Mouse (Mus musculus): ENCODE data around the gene Syn3. TPM values are rescaled to one million over a fixed set of nuclear protein-coding genes. Genes with fewer than 3 reads are reported as not detected.

Syn3 gene
- total and polyA plus RNA-seq, 2 experiments from 2014 or later: 22.0 to 67.0 TPM

GRCm38 (mm10) chr10:86168084-86168483 lies 330.6 kb downstream of the Syn3 start:
- DNase-seq (ENCODE audit: low spot score) (no peak), ATAC-seq (ENCODE audit: low FRiP score) (no peak)
- Histone ChIP-seq H3K27me3 (ENCODE audit: insufficient read depth, low read length) (no peaks in the 10 kb centered on the region), H3K4me1 (ENCODE audit: insufficient read depth, low read length) (peaks cover 3% of the 10 kb centered on the region; the same call in 1 of the 2 replicates), H3K9ac (replicated peaks; ENCODE audit: low read length, poor library complexity, severe bottlenecking) (no peak overlapping the region), H3K9me3 (ENCODE audit: low read length) (no peaks in the 10 kb centered on the region), H3K4me3 (ENCODE audit: low read depth, low read length) (no peak overlapping the region), H3K27ac (ENCODE audit: low read depth, low read length) (no peak overlapping the region), H3K36me3 (ENCODE audit: insufficient read depth, low read length) (no peaks in the 10 kb centered on the region), H3K4me2 (ENCODE audit: low read depth, low read length, poor library complexity, severe bottlenecking) (no peak overlapping the region)
- no peak for TF ChIP-seq CTCF (IDR thresholded peaks at IDR 0.05)
- WGBS: 94% methylated on average over 2 of the region's 2 CpGs

- peaks cover 3% of the 10 kb centered on the region; the same call in 1 of the 2 replicates for H3K4me1 ChIP-seq (ENCODE audit: insufficient read depth, low read length)
- no peak overlapping the region for H3K9ac ChIP-seq (replicated peaks; ENCODE audit: low read length, poor library complexity, severe bottlenecking)
- no peak overlapping the region for H3K27ac ChIP-seq (ENCODE audit: low read depth, low read length)
- DNase-seq (ENCODE audit: low spot score): peak; percentile 32
- no peaks in the 10 kb centered on the region for H3K27me3 ChIP-seq (ENCODE audit: insufficient read depth, low read length)
- WGBS: 11% methylated on average over 4 of the region's 4 CpGs
- H3K9me3 ChIP-seq (ENCODE audit: low read length): no peaks in the 10 kb centered on the region
- no peaks in the 10 kb centered on the region for H3K36me3 ChIP-seq (ENCODE audit: insufficient read depth, low read length)
- ATAC-seq (ENCODE audit: low FRiP score): no peak; the same call in 1 of the 2 replicates
- no peak overlapping the region for H3K4me3 ChIP-seq (ENCODE audit: low read depth, low read length)
- TF ChIP-seq CTCF (IDR thresholded peaks at IDR 0.05): no peak
- no peak overlapping the region for H3K4me2 ChIP-seq (ENCODE audit: low read depth, low read length, poor library complexity, severe bottlenecking)
Observed at GRCm38 (mm10) chr10:86166854-86167268, 331.8 kb downstream of the Syn3 start.

GRCm38 (mm10) chr10:86164098-86164497 lies 334.6 kb downstream of the Syn3 start:
- WGBS: 62% methylated on average over 3 of the region's 3 CpGs
- no peak for ATAC-seq (ENCODE audit: low FRiP score)

DNA sequence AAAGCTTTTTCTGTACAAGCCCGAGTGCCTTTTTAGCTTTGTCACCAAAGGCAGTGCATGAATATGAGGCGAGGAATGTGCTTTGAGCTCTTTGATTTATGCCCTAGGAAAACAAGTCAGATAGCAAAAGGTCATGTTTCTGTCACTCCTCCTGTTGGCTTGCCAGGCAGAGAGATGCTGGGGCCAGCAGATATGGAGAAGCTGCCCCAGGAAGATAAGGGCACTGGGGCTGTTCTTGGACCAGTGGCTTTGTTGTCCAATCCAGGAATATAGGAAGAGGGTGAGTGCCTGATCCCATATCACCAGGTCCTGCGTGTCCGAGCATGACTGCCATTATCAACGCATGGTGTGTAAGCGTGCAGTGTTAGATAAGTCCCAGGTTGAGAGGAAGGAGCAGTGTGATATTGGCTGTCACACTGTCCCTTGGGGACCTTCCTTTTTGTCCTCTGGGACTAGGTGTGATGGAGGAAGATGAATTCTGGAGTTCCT lies 336.9 kb downstream of the Syn3 start:
- H3K36me3 ChIP-seq (ENCODE audit: insufficient read depth, low read length): no peaks in the 10 kb centered on the region
- no peaks in the 10 kb centered on the region for H3K9me3 ChIP-seq (ENCODE audit: low read length)
- peaks cover 2% of the 10 kb centered on the region; the same call in 1 of the 2 replicates for H3K4me1 ChIP-seq (ENCODE audit: insufficient read depth, low read length)
- ATAC-seq (ENCODE audit: low FRiP score) (no peak), DNase-seq (ENCODE audit: low spot score) (no peak)
- H3K4me2 ChIP-seq (ENCODE audit: low read depth, low read length, poor library complexity, severe bottlenecking): no peak overlapping the region
- no peak overlapping the region for H3K9ac ChIP-seq (replicated peaks; ENCODE audit: low read length, poor library complexity, severe bottlenecking)
- no peaks in the 10 kb centered on the region for H3K27me3 ChIP-seq (ENCODE audit: insufficient read depth, low read length)
- H3K4me3 ChIP-seq (ENCODE audit: low read depth, low read length): no peak overlapping the region
- no peak overlapping the region for H3K27ac ChIP-seq (ENCODE audit: low read depth, low read length)
- WGBS: 84% methylated on average over 6 of the region's 6 CpGs
- TF ChIP-seq CTCF (IDR thresholded peaks at IDR 0.05): no peak

More at GRCm38 (mm10) chr10:86164098-86164497, 334.6 kb downstream of the Syn3 start:
- no peak overlapping the region for H3K9ac ChIP-seq (replicated peaks; ENCODE audit: low read length, poor library complexity, severe bottlenecking)
- no peaks in the 10 kb centered on the region for H3K36me3 ChIP-seq (ENCODE audit: insufficient read depth, low read length)
- no peaks in the 10 kb centered on the region for H3K27me3 ChIP-seq (ENCODE audit: insufficient read depth, low read length)
- no peak for DNase-seq (ENCODE audit: low spot score)
- no peak overlapping the region for H3K4me2 ChIP-seq (ENCODE audit: low read depth, low read length, poor library complexity, severe bottlenecking)
- no peak overlapping the region for H3K27ac ChIP-seq (ENCODE audit: low read depth, low read length)
- H3K4me3 ChIP-seq (ENCODE audit: low read depth, low read length): no peak overlapping the region
- peaks cover 3% of the 10 kb centered on the region; the same call in 1 of the 2 replicates for H3K4me1 ChIP-seq (ENCODE audit: insufficient read depth, low read length)
- TF ChIP-seq CTCF (IDR thresholded peaks at IDR 0.05): no peak
- H3K9me3 ChIP-seq (ENCODE audit: low read length): no peaks in the 10 kb centered on the region

DNA sequence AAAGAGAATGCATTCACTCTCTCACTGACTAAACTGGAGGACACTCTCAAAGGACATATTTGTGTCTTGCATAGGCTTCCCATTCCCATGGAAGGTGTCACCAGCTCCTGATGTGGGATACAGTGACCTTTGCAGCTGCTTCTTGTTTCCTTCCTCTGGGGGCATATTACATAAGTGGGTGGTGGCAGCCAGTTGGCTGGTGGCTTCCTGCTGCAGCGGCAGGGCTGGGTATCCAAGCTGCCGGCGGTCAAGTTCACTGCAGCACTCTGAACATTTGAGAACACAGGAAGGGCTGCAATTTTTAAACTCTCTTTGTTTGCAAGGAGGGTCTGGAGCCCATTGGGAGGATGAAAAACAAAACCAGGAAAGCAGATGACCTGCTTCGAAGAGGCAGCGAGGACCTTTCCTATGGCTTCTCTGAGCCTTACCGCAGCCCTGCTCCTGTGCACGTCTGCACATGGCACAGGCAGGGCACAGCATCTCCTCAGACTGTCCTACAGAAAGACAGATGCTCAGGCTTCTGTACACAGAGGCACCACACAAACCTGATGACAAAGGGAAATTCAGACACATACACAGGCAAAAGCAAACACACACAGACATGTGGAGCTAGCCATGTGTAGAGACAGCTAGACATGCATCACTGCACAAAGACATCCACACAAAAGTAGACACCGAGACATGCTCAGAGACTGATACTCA lies 340.3 kb downstream of the Syn3 start:
- no peak overlapping the region for H3K27ac ChIP-seq (ENCODE audit: low read depth, low read length)
- DNase-seq (ENCODE audit: low spot score) (no peak), ATAC-seq (ENCODE audit: low FRiP score) (no peak)
- no peak overlapping the region for H3K9ac ChIP-seq (replicated peaks; ENCODE audit: low read length, poor library complexity, severe bottlenecking)
- no peaks in the 10 kb centered on the region for H3K4me1 ChIP-seq (ENCODE audit: insufficient read depth, low read length)
- no peak overlapping the region for H3K4me3 ChIP-seq (ENCODE audit: low read depth, low read length)
- H3K4me2 ChIP-seq (ENCODE audit: low read depth, low read length, poor library complexity, severe bottlenecking): no peak overlapping the region
- H3K9me3 ChIP-seq (ENCODE audit: low read length): no peaks in the 10 kb centered on the region
- H3K36me3 ChIP-seq (ENCODE audit: insufficient read depth, low read length): no peaks in the 10 kb centered on the region
- 80% methylated on average over 8 of the region's 8 CpGs for WGBS
- TF ChIP-seq CTCF (IDR thresholded peaks at IDR 0.05): no peak
- H3K27me3 ChIP-seq (ENCODE audit: insufficient read depth, low read length): no peaks in the 10 kb centered on the region

- H3K4me1 ChIP-seq (ENCODE audit: insufficient read depth, low read length): no peaks in the 10 kb centered on the region
- H3K9me3 ChIP-seq (ENCODE audit: low read length): no peaks in the 10 kb centered on the region
- H3K27me3 ChIP-seq (ENCODE audit: insufficient read depth, low read length): no peaks in the 10 kb centered on the region
- H3K36me3 ChIP-seq (ENCODE audit: insufficient read depth, low read length): no peaks in the 10 kb centered on the region
- DNase-seq (ENCODE audit: low spot score) (no peak), ATAC-seq (ENCODE audit: low FRiP score) (no peak)
- H3K27ac ChIP-seq (ENCODE audit: low read depth, low read length): no peak overlapping the region
- H3K4me2 ChIP-seq (ENCODE audit: low read depth, low read length, poor library complexity, severe bottlenecking): no peak overlapping the region
- no peak overlapping the region for H3K9ac ChIP-seq (replicated peaks; ENCODE audit: low read length, poor library complexity, severe bottlenecking)
- no peak for TF ChIP-seq CTCF (IDR thresholded peaks at IDR 0.05)
- 68% methylated on average over 3 of the region's 3 CpGs for WGBS
- no peak overlapping the region for H3K4me3 ChIP-seq (ENCODE audit: low read depth, low read length)
Observed at GRCm38 (mm10) chr10:86155344-86155743, 343.4 kb downstream of the Syn3 start.
